Mouse (Mus musculus) urinary bladder, postnatal 4 days (tissue): Measurements from ENCODE around the gene Poglut1.

ENCODE experiments used
- DNase-seq, 2 experiments: peaks; one replicate each; pipeline ENCODE4 v3.0.0; 2021 to 2022; ENCODE audit warnings: low spot score in 2 of 2

Poglut1 gene

DNA sequence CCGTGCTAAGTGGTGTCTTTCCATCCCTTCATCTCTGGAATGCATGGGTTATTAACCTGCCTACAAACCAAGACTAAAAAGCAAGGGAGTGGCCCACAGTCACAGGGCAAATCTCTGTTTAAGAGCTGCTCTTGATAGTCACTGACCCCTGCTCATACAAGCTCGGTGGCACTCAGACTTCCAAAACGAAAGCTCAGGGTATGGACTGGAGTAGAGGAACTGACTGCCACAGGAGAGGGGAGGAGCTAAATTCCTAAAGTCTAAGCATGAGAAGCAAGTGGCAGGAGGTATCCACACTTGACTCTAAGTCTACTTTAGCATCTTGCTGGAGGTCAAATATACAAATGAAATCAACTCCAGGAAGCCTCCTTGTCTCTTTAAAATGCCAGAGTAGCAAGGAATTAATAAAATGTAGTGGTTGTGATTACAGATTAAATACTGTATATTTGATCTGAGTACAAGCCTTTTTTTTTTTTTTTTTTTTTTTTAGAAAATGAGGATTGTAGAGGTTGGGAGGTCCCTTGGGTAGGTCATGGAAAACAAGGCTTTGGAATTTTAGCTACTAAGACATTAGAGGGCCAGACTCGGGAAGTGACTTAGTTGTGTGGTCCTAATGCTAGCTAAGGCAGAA, 74.3 kb downstream of the Poglut1 start:
- DNase-seq: no peak
